Mouse (Mus musculus) liver, postnatal 0 days (tissue): ENCODE measurements around the gene Ror1. TPM values are rescaled to one million over a fixed set of nuclear protein-coding genes. Genes with fewer than 3 reads are reported as not detected.

Source experiments
- ATAC-seq: fragments of 200-750 bp; cut with Nextera tagmentation; 2 replicates; pipeline ENCODE4 v1.8.0; 2017; ENCODE audit warnings: mild to moderate bottlenecking, moderate library complexity
- DNase-seq: peaks from one replicate; pipeline ENCODE4 v3.0.0-alpha.2; 2016
- H3K27ac ChIP-seq: fragments of 300-500 bp; sonication (generic); 2 replicates; pipeline ENCODE4 v1.5.1; 2014; ENCODE audit warnings: antibody characterized with exemption, moderate library complexity, mild to moderate bottlenecking, low read depth
- H3K27me3 ChIP-seq: fragments of 300-500 bp; sonication (generic); 2 replicates; pipeline ENCODE4 v1.6.1; 2014; ENCODE audit warnings: low read length, control low read depth, mixed read lengths; ENCODE audit not compliant: insufficient read depth
- H3K36me3 ChIP-seq: fragments of 300-500 bp; sonication (generic); replicated peaks from 2 replicates; pipeline ENCODE4 v1.6.1; 2014; ENCODE audit warnings: mild to moderate bottlenecking, control low read depth, low read length, moderate library complexity, mixed read lengths; ENCODE audit not compliant: insufficient read depth
- H3K4me1 ChIP-seq: fragments of 300-500 bp; sonication (generic); 2 replicates; pipeline ENCODE4 v1.6.1; 2014; ENCODE audit warnings: antibody characterized with exemption, mild to moderate bottlenecking, control low read depth; ENCODE audit not compliant: insufficient read depth
- H3K4me2 ChIP-seq: fragments of 300-500 bp; sonication (generic); 2 replicates; pipeline ENCODE4 v1.6.1; 2014; ENCODE audit warnings: low read depth, mild to moderate bottlenecking, low read length, moderate library complexity, mixed read lengths
- H3K4me3 ChIP-seq: fragments of 300-500 bp; sonication (generic); 2 replicates; pipeline ENCODE4 v1.5.1; 2014; ENCODE audit warnings: low read depth, low read length
- H3K9ac ChIP-seq: fragments of 300-500 bp; sonication (generic); replicated peaks from 2 replicates; pipeline ENCODE4 v1.6.1; 2014; ENCODE audit warnings: mild to moderate bottlenecking, moderate library complexity
- H3K9me3 ChIP-seq: fragments of 300-500 bp; sonication (generic); 2 replicates; pipeline ENCODE4 v1.6.1; 2016; ENCODE audit warnings: mild to moderate bottlenecking, control low read depth, low read length, mixed read lengths
- CTCF ChIP-seq: sonication (generic); IDR thresholded peaks from 2 replicates; pipeline ENCODE4 v1.5.1; 2016; ENCODE audit warnings: antibody characterized with exemption, low read depth
- EP300 ChIP-seq: IDR thresholded peaks from 2 replicates; pipeline ENCODE4 v1.6.1; 2016; ENCODE audit warnings: antibody characterized with exemption, low read depth, mild to moderate bottlenecking
- WGBS: fragments of 180-500 bp; shearing (Covaris S2); extraction: QIAGEN DNeasy Blood & Tissue Kit; methylation state at CpG from one replicate; pipeline ENCODE4 v1.1.7; 2014; ENCODE audit not compliant: insufficient replicate concordance; 5-methylcytosine and 5-hydroxymethylcytosine counted together
- polyA plus RNA-seq: library from polyadenylated mRNA; unstranded; fragments of >200 nt; fragmentation: Nextera tagmentation; extraction: Ambion mirVana; gene quantifications from 2 replicates; pipeline ENCODE4 v1.2.1, GENCODE M21; 2015

Gene Ror1
- polyA plus RNA-seq, 1 experiment from 2014 or later: 0.29 TPM

DNA sequence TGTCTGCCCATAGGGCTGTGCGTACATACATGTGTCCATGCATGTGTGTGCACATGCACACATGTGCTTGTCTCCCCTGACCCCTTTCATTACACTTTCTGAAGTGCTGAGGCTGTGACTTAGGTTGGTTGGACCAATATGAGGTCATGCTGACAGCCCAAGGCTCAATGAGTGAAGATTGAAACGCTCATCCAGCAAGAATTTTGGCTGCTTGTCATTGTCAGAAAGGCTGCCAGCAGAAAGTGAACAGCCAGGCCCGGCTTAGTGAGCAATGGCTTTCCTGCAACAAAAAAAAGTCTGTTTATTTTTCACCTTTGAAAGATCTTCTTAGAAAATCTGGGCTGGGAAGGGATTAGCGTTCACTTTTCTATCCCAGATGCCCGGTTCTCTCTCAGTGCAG lies 86.1 kb downstream of the Ror1 start:
- H3K36me3 ChIP-seq: no peaks in the 10 kb centered on the region
- H3K4me1 ChIP-seq: no peaks in the 10 kb centered on the region
- no peak overlapping the region for H3K27ac ChIP-seq
- H3K4me3 ChIP-seq: no peak overlapping the region
- no peak overlapping the region for H3K4me2 ChIP-seq
- H3K9ac ChIP-seq: no peak overlapping the region
- ATAC-seq: no peak
- H3K27me3 ChIP-seq: no peaks in the 10 kb centered on the region
- WGBS: 72% methylated on average over 5 of the region's 5 CpGs
- H3K9me3 ChIP-seq: no peaks in the 10 kb centered on the region
- DNase-seq: no peak
- no peak for TF ChIP-seq CTCF
- TF ChIP-seq EP300: no peak

DNA sequence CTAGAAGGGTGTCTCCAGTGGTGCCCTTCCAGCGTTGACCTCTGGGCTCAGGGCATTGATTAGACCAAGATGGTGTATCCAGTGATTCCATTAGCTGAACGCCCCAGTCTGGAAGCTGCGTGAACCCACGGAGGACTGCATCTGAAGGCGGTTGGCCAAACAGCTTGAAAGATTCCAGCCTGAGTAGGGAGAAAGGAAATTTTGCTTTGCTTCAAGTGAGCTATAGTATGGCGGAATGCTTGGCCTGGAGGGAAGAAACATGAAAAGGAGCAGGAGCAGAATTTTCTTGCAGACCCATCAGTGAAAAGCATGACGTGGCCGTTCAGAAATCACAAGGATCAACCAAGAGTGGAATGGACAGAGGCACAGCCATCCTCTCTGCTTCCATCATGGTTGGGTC lies 91.2 kb downstream of the Ror1 start:
- Histone ChIP-seq H3K4me1 (no peaks in the 10 kb centered on the region), H3K36me3 (no peaks in the 10 kb centered on the region), H3K9me3 (no peaks in the 10 kb centered on the region), H3K4me2 (no peak overlapping the region), H3K27ac (no peak overlapping the region), H3K9ac (no peak overlapping the region), H3K27me3 (no peaks in the 10 kb centered on the region), H3K4me3 (no peak overlapping the region)
- DNase-seq (no peak), ATAC-seq (no peak)
- 88% methylated on average over 8 of the region's 8 CpGs for WGBS
- no peak for TF ChIP-seq CTCF
- no peak for TF ChIP-seq EP300

DNA sequence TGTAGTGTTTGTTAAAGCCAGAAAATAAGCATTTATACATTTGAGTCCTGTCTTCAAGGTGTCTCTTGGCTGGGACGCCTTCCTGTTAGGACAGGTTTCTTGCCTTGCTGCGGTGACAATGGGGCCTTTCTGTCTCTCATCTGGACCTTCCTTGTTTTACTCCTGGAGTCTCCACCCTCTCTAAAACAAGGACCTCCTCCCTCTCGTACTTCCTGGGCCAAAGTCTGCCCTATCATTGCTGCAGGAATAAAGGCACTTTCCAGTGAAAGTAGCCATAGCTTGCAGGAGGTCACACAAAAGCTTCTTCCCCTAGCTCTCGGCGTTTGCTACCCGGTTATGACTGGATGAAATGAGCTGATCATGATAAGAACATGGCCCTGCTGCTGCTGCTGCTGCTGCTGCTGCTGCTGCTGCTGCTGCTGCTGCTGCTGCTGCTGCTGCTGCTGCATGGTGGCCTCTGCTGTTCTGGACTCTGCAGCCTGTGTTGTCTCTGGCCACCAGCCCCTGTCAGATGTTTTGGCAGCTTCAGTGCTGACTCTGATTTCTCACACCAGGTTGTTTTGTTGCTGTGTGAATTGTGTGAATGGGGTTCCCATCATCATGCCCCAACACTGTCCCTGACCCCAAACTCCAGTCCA lies 92.1 kb downstream of the Ror1 start:
- ATAC-seq: no peak
- no peaks in the 10 kb centered on the region for H3K36me3 ChIP-seq
- TF ChIP-seq EP300: no peak
- no peak for TF ChIP-seq CTCF
- no peaks in the 10 kb centered on the region for H3K4me1 ChIP-seq
- WGBS: 36% methylated on average over 6 of the region's 6 CpGs
- H3K9ac ChIP-seq: no peak overlapping the region
- H3K9me3 ChIP-seq: no peaks in the 10 kb centered on the region
- H3K4me2 ChIP-seq: no peak overlapping the region
- H3K27me3 ChIP-seq: no peaks in the 10 kb centered on the region
- no peak overlapping the region for H3K4me3 ChIP-seq
- no peak overlapping the region for H3K27ac ChIP-seq
- DNase-seq: no peak

DNA sequence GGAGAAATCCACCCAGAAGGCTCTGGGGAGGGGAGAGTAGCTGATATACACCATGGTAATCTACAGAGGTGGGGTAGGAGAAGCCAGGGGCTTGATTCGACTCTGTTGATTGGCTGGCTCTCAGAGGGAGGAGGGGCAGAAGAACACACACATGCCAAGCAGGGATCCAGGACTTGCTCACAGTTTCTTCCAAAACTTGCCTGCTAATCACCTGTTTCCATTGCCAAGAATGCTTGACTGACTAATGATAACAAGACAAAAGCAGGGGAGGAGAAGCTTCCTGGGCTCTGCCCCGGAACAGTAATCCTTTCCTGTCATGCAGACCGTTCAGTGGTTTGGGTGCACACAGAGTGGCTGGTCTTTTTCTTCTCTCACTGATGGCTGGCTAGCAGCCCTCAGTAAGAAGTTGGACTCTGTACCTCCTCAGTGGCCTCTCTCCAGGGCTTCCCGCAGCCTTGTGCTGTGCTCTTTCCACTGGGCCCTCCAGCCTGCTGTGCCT lies 92.7 kb downstream of the Ror1 start:
- no peak for TF ChIP-seq CTCF
- TF ChIP-seq EP300: no peak
- WGBS: 35% methylated on average over 4 of the region's 4 CpGs
- ATAC-seq: no peak
- H3K4me2 ChIP-seq: no peak overlapping the region
- no peaks in the 10 kb centered on the region for H3K9me3 ChIP-seq
- no peaks in the 10 kb centered on the region for H3K36me3 ChIP-seq
- no peaks in the 10 kb centered on the region for H3K27me3 ChIP-seq
- no peak for DNase-seq
- no peaks in the 10 kb centered on the region for H3K4me1 ChIP-seq
- no peak overlapping the region for H3K9ac ChIP-seq
- H3K4me3 ChIP-seq: no peak overlapping the region
- H3K27ac ChIP-seq: no peak overlapping the region

DNA sequence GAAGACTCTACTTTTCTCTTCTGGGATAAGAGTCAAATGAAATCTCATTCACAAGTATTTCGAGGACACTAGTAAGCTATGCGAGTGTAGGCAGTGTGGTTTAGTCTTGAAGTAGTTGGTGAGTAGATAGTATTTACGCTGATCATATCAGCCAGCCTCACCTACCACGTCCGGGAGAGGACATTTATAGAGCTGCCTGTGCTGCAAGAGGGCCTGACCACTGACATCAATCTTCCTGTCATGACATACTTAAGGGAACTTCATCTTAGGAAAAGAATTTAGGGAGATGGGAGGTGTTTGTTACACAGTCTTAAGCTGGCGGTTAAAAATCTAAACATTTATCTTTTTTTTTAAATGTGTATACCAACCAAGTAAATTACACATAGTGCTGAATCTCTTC lies 95.9 kb downstream of the Ror1 start:
- DNase-seq: no peak
- H3K27me3 ChIP-seq: no peaks in the 10 kb centered on the region
- H3K27ac ChIP-seq: no peak overlapping the region
- no peaks in the 10 kb centered on the region for H3K36me3 ChIP-seq
- no peak overlapping the region for H3K4me3 ChIP-seq
- H3K9ac ChIP-seq: no peak overlapping the region
- TF ChIP-seq EP300 (no peak), CTCF (no peak)
- no peaks in the 10 kb centered on the region for H3K4me1 ChIP-seq
- 37% methylated on average over 6 of the region's 6 CpGs for WGBS
- ATAC-seq: no peak
- no peak overlapping the region for H3K4me2 ChIP-seq
- no peaks in the 10 kb centered on the region for H3K9me3 ChIP-seq

DNA sequence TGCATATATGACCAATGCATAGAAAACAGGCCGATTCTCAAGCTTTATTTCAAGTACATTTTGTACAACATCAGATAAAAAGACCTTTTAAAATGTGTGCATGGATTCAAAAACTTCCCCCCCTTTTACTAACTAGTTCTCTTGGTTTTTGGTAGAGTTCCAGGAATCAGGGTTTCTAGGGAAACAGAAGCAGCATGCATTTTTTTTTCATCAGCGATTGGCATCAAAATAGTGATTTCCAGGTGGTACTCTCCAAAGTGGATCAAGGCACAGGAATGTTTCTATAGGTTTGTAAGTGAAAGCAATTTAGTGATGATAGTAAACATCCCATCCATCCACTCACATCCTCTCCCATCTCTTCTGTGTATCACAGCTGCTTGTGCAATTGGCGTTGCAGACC lies 98.5 kb downstream of the Ror1 start:
- no peak for ATAC-seq
- WGBS: 69% methylated on average over 3 of the region's 3 CpGs

More for the DNA sequence above, 98.5 kb downstream of the Ror1 start:
- no peak for DNase-seq
- Histone ChIP-seq H3K27me3 (no peaks in the 10 kb centered on the region), H3K4me1 (no peaks in the 10 kb centered on the region), H3K4me3 (no peak overlapping the region), H3K27ac (no peak overlapping the region), H3K4me2 (no peak overlapping the region), H3K9me3 (no peaks in the 10 kb centered on the region), H3K36me3 (no peaks in the 10 kb centered on the region), H3K9ac (no peak overlapping the region)
- TF ChIP-seq CTCF (no peak), EP300 (no peak)
